Mouse (Mus musculus): ENCODE results near the gene Zfp444.
"Not testable (repeated sequence)": the region's sequence is repeated elsewhere in the genome, so short reads cannot be mapped to it uniquely, and the experiment has no call there.

The Zfp444 gene

DNA sequence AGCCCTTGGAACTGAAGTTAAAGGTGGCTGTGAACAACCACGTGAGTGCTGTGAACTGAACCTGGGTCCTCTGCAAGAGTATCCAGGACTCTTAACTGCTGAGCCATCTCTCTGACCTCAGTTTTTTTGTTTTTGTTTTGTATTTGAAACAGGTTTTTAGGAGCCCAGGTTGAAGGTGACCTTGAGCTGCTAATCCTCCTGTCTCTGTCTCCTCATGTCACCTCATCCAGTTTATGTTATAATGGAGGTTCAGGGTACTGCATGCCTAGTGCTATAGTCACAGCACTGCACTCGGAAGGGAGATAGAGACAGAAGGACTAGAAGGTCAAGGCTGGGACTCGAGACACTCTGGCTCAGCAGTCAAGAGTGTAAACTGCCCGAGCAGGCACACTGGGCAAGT is 9.9 kb upstream of the Zfp444 start:
- no peak for DNase-seq

DNA sequence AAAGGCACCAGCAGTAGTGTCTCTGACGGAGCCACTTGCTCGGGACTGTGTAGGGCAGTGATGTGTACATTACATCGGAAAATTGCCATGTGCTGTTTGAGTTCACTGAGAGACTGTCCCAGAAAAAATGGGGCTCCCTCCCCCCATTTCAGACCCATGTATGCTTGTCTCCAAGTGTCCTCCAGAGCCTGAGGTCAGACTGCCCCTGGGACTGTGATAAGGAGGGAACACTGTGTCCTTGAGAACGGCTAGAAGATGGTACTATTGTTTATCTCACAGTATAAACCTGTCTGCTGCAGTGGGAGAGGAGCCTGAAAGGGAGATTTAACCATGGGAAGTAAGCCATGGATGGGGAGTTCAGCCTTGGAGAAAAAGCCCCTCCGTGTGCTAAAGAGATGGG is 7.4 kb upstream of the Zfp444 start:
- no peak for DNase-seq

DNA sequence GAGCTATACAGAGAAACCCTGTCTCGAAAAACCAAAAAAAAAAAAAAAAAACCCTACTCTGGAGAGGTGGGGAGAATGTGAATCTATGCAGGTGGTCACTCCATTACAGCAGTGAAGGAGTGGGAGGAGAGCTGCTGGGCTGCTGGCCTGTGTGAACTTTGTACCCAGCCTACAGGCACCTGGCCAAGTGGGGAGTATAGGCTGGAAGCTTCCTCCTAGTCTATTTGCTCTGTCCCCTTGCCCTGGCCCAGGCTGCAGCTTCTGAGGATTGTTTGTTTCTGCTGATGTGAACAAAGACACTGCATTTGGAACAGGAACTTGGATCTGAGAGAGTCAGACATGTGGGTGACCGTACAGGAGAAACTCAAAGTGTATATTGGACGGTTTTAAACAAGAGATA is 2.6 kb upstream of the Zfp444 start:
- peak; percentile 49 for DNase-seq

DNA sequence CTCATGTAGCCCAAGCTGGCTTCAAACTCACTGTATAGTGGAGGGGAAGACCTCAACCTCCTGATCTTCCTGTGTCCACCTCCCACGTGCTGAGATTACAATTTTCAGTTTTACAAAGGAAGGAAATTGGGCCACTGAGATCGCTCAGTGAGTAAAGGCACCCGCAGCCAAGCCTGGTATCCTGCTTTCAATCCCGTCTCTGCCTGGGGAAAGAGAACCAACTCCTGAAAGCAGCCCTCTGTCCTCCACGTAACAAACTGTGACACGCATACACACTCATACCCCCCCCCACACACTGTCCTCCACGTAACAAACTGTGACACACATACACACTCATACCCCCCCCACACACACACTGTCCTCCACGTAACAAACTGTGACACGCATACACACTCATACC is 1.6 kb upstream of the Zfp444 start:
- DNase-seq: no peak

DNA sequence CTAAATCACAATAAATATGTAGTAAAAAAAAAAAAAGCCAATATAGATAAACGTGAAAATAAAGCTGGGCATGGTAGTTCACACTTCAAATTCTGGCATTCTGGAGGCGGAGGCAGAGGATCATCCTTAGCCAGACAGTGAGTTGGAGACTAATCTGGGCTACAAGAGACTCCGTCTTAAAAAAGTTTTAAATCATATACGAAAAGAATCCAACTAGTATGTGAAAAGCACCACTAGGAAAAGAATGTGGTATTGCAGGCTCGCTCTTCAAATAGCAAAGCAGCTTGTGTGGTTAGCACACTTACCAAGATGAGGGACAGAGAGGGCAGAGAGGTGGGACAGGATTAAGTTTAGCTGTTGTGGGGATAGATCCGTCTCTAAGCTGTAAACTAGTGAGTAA is 1.2 kb upstream of the Zfp444 start:
- no peak for DNase-seq

DNA sequence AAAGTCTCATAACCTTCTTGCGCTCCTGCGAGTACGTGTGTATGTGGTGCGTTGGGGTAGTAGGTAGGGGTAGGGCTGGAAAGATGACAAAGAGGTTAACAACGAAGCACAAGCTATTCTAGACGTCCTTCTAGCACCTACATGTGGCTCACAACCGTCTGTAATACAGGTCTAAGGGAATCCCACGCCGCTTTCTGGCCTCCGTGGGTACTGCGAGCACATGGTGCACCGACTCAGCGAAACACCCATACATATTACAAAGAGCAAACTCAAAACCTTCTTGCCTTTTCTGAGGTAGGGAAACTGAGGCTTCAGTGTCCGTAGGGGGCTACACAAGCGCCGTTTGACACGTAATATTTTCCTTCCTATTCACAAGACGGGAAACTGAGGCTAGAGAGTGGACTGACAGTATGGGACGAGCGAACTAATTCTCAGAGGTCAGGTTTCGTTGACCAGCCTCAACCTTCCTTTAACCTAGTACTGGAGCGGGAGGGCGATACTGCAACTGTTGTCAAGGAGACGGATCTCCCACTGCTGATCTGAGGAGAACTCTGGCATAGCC is 501 bp upstream of the Zfp444 start:
- peak; percentile 70 for DNase-seq

DNA sequence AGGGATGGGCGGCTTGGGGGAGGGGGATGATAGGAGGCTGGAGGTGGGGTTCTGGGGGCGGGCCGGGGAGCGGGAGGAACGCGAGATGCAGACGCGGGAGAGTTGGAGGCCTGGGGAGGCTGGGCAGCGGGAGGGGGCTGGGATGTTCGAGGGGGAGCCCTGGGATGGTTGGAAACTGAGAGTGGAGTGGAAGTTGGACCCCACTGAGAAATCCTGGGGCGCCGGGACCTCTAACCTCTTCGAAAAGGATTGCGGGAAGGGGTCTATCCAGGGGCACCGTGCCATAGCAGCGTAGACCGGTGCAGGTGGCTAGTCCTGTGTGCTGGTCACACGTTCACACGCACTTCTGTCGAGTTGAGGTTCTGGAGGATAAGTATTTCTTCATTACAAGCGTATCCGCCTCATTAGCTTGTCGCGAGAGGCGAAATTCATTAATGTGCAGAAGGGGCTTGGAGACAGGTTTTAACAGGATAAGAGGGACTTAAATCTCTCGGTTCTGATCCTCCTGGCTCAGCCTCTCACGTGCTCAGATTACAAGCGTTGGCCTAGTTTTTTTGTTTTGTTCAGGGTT is 733 bp downstream of the Zfp444 start:
- no peak for DNase-seq

DNA sequence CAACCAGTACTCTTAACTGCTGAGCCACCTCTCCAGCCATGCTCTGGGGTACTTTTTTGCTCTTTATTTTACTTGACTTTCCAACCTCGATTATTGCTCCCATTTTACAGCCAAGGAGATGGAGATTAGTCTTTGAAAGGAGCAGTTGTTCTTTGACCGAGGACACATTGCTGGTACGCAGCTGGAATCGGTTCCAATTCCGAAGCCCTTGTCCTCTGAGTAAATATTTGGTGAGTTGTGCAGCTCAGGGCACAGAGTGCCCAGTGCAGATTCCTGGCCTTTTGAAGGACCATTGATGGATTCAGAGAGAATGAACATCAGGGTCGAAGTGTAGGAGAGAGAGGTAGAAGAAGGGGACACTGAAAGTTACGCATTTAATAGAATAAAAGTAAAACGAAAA is 1.8 kb downstream of the Zfp444 start:
- no peak for DNase-seq

DNA sequence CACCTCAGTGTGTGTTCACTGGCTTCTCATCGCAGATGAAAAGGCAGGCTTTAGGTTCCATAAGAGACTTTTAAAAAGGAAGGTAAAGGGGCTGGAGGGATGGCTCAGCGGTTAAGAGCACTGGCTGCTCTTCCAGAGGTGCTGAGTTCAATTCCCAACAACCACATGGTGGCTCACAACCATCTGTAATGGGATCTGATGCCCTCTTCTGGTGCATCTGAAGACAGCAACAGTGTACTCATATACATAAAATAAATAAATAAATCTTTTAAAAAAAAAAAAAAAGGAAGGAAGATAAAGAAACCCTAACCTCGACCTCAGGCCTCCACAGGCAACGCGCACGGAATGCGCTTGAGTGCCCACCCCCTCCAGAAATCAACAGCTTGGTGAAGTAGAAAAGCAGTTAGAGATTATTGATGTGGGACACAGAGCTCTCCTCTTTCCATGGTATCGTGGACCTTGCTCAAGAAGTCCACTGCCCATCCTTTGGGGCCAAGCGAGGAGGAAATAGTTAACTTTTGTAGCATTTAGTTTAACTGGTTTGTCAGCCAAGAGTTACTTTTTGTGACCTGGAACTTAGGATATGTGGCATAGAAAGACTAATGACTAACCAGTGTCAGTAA is 2.5 kb downstream of the Zfp444 start:
- DNase-seq: not testable (repeated sequence)

DNA sequence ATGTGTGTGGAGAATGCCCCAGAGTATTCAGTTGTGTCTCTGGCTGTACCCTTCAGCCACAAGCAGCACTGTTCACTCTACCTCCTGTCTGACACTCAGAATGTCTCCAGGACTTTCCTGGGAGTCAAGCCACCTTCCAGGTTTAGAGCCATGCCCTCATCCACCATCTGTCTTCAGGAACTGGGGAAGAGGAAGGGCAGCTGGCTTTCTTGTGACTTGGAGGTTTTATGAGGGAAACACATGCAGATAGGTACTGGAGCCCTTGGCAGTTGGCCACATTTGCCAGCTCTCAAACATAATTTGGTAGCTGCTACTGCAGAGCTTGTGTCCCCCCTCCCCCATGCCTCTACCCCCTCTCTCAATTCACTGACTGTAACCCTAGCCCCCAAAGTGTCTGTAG is 7.0 kb downstream of the Zfp444 start:
- DNase-seq: no peak

DNA sequence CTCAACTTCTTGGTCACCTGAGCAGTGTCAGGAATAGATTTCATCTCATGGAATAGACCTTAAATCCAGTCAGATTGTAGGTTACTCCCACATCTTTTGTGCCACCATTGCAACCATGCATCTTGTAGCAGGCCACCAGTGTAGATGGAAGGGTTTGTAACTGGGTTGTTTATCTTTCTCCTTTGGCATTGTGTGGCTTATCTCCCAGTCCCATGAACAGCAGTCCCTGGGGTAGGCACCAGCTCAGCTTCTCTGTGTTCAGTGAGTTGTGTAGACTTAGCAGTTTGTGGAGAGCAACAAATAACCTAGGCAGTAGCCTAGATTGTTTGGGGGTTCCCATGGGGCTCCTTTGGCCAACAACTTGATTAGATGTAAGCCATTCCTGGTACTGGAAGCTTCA is 10.9 kb downstream of the Zfp444 start:
- no peak for DNase-seq

DNA sequence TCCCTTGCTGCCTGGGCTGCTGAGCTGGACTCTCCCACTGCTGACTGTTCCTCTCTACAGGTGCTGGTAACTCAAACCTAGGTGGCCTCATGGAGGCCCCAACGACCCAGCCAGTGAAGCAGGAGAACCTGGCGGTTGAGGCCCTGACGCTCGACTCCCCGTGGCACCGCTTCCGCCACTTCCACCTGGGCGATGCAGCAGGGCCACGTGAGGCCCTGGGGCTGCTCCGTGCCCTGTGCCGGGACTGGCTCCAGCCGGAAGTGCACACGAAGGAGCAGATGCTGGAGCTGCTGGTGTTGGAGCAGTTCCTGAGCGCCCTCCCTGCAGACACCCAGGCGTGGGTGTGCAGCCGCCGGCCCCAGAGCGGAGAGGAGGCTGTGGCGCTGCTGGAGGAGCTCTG is 11.8 kb downstream of the Zfp444 start:
- DNase-seq: no peak

DNA sequence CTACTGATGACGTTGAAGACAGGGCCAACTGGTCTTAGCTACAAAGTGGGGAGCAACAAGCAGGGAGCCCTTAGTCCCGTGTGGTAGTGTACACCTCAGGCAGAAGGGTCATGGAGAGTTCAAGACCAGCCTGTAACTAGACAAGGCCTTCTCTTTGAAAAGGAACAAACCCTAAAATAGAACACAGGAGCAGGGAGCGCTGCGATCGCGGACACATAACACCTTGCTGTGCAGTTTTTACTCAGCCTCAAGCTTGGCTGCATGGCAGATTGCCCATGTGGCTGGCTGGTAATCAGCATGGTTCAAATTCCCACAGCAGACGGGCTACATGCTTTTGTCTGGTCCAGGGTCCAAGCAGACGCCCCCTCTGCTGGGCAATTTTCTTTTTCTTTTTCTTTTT is 12.5 kb downstream of the Zfp444 start:
- no peak for DNase-seq

DNA sequence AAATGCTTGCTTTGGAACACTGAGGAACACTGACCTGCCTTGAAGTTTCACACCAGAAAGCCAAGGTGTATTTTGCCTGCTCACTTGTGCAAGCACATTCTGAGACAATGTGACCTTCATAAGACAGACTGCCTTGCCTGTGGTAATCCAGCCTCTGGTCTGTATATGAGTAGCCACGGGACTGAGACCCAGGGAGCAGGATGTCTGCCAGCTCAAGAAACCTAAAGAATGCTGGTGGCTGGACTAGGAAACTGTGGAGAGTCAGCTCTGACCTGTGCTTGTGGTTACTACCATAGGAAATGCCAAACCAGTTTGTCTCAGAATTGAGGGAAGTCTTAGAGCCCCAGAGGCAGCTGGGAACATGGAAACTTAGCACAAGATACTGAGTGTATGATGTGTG is 13.4 kb downstream of the Zfp444 start:
- DNase-seq: no peak

DNA sequence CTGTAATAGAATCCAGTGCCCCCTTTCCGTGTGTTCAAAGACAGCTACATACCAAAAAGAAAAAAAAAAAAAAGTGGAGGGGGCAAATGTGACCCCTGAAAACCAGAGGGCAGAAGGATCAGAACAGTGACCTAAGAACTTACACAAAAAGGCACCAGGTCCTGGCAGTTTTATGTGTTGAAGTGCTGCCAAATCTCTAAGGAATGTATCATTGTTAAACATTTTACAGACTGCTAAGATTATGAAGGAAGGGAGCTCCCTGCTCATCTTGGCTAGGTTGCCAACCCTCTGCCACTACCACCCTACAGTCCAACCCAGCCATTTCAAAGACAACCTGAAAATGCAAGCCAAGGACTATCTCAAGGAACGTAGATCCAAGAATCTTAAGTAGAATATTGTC is 14.2 kb downstream of the Zfp444 start:
- no peak for DNase-seq

DNA sequence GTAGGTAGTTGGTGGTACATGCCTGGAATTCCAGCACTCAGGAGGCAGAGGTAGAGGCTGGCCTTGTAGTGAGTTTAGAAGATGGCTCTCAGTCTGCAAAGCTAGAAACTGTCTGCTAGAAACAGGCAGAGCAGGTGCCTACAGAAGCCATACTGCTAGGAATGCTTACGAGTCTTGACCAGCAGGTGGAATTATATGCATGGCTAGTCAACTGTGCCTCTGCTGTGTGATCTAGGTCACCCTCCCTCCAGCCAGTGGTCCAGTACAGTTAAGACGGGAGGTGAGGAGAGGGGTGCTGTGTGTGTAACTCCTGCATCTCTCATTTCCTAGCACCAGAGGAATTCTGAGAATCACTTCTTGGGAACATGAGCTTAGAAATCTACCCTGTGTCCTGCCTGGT is 14.7 kb downstream of the Zfp444 start:
- no peak for DNase-seq

DNA sequence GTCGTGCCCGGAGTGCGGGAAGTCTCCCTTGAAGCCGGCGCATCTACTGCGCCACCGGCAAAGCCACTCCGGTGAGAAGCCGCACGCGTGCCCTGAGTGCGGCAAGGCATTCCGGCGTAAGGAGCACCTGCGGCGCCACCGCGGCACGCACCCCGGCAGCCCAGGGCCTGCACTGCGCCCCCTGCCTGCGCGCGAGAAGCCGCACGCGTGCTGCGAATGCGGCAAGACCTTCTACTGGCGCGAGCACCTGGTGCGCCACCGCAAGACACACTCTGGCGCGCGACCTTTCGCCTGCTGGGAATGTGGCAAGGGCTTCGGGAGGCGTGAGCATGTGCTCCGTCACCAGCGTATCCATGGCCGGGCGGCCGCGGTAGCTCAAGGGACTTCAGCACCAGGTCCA is 17.5 kb downstream of the Zfp444 start:
- DNase-seq: no peak

DNA sequence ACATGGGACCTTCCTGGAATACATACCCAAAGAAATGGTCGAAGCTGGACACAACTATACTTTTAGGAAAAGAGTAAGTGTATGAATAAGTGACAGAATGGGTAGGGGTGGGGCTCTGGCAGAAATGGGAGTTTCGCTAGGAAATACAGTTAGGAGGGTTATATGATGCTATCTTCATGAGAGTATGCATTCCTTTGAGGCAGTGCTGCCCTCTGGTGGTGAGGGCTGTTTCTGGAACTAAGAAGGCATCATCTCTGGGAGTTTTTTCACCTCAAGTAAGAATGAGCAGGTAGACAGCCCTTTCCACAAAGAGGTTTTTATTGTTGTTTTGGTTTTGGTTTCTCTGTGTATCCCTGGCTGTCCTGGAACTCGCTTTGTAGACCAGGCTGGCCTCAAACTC is 19.4 kb downstream of the Zfp444 start:
- DNase-seq: peak; percentile 63

DNA sequence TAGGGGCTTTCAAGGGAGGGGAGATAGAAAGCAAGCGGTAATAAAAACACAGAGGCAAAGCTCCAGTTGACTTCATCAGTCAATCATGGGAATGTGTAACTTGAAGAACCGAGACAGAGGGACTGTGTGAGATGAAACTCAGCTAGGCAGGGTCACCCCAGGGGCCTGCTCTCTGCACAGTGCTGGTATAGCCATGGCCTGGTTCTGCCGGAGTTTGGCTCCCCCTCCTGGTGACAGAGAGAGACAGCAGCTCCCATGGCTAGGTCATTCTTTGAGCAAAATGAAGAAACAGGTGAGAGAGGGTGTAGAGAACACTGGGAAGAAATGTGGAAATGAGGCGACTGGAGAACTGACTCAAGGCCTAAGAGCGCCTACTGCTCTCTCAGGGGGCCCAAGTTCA is 22.1 kb downstream of the Zfp444 start:
- no peak for DNase-seq

DNA sequence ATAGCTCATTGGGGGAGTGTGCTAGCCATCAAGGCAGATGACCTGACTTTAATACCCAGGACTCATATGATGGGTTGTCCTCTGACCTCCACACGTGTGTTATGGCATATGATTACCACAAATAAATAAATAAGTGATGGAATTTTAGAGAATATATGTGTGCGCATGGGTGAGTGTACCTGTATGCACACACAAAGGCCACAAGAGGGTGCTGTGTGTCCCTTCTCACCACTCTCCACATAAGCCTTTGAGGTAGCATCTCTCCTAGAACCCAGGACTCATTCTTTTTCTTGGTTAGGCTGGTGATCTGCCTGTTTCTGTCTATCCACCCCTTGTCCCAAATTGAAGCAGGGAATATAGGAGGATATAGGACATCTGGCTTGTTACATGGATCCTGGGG is 23.8 kb downstream of the Zfp444 start:
- DNase-seq: no peak

DNA sequence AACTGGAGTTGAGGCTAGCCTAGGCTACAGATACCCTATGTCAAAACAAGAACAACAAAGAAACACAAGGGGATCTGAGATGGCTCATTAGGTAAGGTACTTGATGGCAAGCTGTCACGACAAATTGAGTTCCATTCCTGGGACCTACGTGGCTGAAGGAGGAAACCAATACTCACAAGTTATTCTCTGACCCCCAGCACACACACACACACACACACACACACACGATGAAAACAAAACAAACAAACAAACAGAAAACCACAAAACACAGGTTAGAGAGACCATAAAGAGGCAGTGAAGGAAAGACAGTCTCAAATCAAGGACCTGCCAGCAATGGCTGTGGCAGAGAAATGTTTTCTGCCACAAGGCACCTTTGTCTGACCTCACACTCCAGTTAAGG is 24.8 kb downstream of the Zfp444 start, which contains the start of gene Galp:
Gene Galp, plus strand, starts transcription at position 301 of the 400 bp plus-strand sequence.
- no peak for DNase-seq

DNA sequence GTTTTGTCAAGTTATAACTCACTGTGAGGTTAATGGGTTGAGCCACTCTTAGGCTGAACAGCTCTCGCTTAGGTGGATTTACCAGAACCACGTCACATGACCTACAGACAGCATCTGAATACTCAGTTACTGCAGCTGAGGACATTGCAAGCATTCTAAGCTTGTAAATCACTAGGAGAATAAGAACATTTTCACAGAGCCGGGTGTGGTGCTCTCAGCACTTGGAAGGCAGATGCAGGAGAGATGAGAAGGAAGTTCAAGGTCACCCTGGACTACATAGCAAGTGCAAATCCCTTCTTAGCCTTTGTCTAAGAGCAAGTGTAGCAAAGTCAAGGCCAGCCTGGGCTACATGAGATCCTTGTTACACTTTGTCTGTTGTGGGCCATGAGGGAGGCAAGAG is 32.2 kb downstream of the Zfp444 start:
- no peak for DNase-seq

DNA sequence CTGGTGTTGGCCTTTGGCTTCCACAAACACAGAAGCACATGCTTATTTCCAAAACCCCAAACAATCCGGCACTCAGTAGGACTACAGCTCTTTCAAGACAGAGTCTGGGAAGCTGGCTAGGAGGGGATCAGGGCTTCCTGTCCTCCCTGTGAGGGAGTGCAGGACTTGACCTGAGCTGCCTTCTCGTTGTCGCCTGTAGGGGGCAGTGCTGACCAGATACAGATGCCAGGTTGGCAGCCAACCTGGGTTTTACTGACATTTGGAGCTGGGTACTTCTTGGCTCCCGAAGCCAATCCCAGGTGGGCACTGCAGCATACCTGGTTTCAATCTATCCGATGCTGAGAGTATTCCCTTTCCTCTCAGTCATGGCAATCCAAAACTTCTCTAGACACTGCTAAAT is 41.1 kb downstream of the Zfp444 start:
- no peak for DNase-seq

DNA sequence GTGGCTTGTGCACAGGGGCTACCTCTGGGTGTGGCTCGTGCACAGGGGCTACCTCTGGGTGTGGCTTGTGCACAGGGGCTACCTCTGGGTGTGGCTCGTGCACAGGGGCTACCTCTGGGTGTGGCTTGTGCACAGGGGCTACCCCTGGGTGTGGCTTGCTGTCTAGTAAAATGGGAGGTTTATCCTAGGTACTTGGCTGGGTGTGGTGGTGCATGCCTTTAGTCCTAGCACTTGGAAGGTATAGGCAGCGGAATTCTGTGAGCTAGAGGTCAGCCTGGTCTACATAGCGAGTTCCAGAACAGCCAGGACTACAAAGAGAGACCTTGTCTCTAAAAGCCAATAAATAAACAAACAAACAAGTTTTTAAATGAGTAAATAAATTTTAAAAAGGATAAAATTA is 42.7 kb downstream of the Zfp444 start:
- not testable (repeated sequence) for DNase-seq

DNA sequence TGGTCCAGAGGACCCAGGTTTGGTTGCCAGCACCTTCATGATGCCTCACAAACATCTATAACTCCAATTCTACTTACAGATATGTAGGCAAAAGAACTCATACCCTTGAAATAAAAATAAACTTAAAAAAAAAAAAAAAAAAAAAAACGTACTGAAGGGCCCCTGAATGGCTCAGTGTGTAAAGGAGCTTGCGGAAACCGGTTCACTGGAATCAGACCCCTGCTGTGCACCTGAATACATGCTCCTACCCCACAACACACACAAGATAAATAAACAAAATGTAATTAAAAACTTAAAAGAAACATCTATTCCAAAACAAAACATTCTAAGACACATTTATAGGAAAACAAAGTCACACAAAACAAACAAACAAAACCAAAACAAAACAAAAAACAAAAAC is 48.1 kb downstream of the Zfp444 start:
- DNase-seq: no peak

Data from layer of hippocampus, adult 9-11 months (tissue).